Mouse (Mus musculus) stomach, postnatal 0 days (tissue): ENCODE results near the gene Hist1h4m.
"Not testable (repeated sequence)": the region's sequence is repeated elsewhere in the genome, so short reads cannot be mapped to it uniquely, and the experiment has no call there.

Experiments
- CTCF ChIP-seq: IDR thresholded peaks from 2 replicates; pipeline ENCODE4 v1.5.1; 2016; ENCODE audit warnings: antibody characterized with exemption, low read depth, mild to moderate bottlenecking, moderate library complexity
- EP300 ChIP-seq: optimal IDR thresholded peaks from 2 replicates; pipeline ENCODE3; 2016; ENCODE audit warnings: antibody characterized with exemption

- TF ChIP-seq CTCF, EP300: not testable (repeated sequence)
Observed at GRCm38 (mm10) chr13:21846356-21846755, 34.8 kb downstream of the Hist1h4m start.
